Mouse (Mus musculus) liver, adult 2 months (tissue): ENCODE measurements around the gene Nsun7.

Experiments
- CTCF ChIP-seq: fragments of 200-500 bp; IDR thresholded peaks from 2 replicates; pipeline ENCODE4 v1.5.1; 2011; ENCODE audit warnings: low read depth, low read length, control low read depth
- POLR2A ChIP-seq: fragments of 200-500 bp; IDR thresholded peaks from 2 replicates; pipeline ENCODE4 v1.6.1; 2011; ENCODE audit warnings: low read length, control low read depth; ENCODE audit not compliant: insufficient read depth; ENCODE audit errors: extremely low read depth

DNA sequence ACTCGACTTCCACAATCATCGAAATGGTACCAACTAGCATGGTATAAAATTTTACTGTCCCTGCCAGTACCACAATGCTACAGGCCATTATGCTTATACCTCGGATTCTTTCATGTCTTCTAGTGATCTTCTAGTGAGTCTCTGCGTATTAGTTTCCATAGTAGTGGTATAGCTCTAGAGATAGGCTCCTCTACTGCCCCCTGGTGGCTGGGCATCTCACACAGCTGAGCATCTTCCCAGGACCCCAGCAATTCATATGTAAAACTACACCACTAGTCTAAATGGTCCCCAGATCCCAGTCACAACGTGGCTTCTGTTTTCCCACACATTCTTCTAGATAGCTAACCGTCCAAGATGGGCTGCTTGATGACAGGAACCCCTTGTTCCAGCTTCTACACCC is 59.6 kb downstream of the Nsun7 start:
- TF ChIP-seq CTCF (peak; percentile 78), POLR2A (no peak)
